Mouse (Mus musculus): ENCODE data around the gene Susd6.
"Not testable (repeated sequence)": the region's sequence is repeated elsewhere in the genome, so short reads cannot be mapped to it uniquely, and the experiment has no call there.

Susd6 gene

DNA sequence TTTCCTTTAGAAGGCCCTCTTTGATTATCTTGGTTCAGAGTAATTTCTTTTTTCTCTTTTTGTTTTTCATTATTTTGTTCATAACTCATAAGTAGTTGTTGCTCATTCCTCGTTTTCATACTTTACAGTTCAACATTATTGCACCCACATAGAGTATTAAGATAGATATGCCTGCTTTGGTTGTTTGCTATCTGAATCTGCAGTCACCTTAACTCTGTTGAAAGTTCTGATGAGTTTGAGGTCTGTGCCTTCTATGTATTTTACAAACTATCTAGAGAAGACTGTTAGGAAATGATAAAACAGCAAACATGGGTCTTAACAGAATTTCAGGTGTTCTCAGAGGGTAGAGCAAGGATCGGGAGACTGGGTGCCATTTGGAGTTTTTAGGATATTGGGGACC is 23.1 kb downstream of the Susd6 start:
- no peak for DNase-seq (ENCODE audit: low read depth, low spot score)

- DNase-seq (ENCODE audit: low read depth, low spot score), result no peak
These were observed 23.6 kb downstream of the Susd6 start for GRCm38 (mm10) chr12:80813872-80814271.

- DNase-seq (ENCODE audit: low read depth, low spot score), result no peak
These were observed 24.2 kb downstream of the Susd6 start for GRCm38 (mm10) chr12:80814529-80814928.

GRCm38 (mm10) chr12:80815298-80815697 is 25.0 kb downstream of the Susd6 start:
- no peak for DNase-seq (ENCODE audit: low read depth, low spot score)

DNA sequence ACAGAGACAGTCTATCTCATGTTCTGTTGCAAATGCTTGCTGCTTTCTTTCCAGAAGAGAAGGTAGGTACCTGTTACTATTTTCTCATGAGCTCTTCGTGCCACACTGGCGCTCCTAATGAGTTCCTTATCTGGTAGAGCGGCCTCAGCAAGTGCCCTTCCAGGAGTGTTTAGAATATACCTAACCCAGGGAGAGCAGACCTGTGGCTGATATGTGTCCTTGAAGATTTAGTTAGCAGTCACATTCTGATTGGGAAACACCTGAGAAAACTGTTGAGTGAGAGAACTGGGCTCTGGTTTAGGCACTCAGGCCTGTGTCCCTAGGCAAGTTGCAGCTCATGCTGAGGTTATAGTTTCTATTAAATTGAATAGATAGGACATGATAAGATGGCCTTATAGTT is 25.6 kb downstream of the Susd6 start:
- no peak for DNase-seq (ENCODE audit: low read depth, low spot score)

DNA sequence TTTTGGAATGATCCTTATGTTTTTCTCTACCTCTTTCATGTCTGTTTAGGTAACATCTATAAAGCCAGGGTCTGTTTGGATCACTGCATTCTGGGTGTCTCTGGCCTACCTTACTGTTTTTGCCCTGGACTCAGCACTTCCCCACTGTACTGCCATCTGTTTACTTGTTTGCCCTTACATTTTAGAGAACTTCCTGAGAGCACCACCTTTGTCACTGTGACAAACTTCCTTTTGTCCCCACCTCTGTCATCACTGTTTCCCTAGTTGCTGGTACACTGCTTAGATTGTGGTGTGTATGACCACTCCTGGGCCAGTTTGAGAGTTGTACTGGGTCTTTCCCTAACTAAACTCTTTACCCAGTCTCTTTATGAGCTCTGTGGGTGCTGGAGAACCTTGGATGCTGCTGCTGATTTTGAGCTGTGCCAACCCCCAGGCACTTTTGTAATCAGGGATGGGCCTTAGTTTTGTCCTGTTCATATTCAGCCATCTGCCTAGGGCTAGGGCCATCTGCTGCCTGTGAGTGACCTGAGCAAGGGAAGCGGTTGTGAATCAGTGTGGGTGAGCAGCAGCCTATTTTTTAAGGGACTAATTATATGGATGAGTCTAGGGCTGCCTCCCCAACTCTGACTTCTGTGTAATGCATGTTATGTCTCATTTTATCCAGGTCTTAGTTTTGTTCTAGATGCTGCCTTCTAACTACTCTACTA is 26.2 kb downstream of the Susd6 start:
- DNase-seq (ENCODE audit: low read depth, low spot score), result no peak

DNA sequence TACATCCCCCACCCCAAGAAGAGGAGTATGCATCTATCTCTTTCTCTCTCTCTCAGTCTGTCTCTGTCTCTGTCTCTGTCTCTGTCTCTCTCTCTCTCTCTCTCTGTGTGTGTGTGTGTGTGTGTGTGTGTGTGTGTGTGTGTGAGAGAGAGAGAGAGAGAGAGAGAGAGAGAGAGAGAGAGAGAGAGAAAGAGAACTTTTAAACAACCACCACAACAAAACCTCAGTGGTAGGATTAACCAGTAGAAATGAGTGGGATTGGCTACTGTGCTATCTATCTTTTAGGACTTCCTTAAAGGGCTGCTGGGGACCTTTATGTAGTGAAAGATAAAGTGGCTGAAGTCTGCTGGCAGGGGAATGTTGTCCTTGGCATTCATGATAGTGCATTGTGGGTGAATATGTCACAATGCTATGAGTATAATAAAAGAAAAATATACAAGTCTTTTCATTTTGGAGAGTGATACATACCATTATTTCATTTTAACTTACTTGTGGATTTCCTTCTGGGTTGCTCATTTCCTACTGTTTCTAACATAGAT is 27.5 kb downstream of the Susd6 start:
- DNase-seq (ENCODE audit: low read depth, low spot score), result no peak

DNA sequence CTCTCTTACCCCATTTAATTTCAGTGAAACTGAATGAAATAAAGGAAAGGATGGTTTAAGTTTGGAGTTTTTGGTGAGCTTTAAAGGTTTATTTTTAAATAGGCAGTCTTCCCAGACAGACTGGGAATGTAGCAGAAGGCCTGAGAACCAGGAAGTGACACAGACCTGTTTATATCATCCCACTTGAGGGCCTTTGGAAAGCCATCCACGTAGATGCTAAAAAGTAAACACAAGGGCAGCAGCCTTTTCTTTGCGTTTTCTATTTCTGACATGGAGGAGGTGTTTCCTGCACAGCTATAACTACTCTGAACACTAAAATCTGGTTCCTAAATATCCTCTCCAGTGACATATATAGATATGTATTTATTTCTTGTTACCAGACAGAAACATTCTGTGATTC is 28.7 kb downstream of the Susd6 start:
- not testable (repeated sequence) for DNase-seq (ENCODE audit: low read depth, low spot score)

DNA sequence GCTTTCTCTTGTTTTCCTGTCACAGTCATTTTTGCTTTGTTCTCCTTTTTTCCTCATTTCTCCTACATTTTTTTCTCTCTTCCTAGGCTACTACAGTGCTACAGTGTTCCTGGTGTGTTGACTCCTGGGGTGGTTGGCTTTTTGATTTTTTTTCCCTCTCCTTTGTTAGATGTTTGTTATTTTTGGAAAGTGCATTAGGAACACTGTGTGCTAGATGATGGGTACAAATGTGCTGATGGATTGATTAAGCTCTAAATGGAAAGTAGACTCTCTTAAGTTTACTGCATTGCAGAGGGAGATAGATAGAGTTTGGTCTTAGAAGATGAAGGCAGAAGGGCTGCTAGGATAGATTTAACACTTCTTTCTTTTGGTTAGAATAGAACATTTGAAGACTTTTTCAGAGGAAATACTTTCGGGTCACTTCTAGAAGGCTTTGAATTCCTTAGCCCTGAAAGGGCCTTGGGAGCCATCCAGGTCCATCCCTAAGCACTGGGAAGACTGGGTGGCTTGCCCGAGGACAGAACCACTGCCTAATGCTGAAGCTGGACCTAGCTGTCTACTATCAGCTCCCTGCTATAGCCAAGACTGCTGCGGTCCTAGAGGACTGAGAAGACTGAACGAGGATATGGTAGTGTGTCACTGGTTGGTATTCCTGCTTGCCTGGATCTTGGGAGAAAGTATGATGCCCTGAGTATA is 31.1 kb downstream of the Susd6 start:
- DNase-seq (ENCODE audit: low read depth, low spot score), result peak; percentile 42

DNA sequence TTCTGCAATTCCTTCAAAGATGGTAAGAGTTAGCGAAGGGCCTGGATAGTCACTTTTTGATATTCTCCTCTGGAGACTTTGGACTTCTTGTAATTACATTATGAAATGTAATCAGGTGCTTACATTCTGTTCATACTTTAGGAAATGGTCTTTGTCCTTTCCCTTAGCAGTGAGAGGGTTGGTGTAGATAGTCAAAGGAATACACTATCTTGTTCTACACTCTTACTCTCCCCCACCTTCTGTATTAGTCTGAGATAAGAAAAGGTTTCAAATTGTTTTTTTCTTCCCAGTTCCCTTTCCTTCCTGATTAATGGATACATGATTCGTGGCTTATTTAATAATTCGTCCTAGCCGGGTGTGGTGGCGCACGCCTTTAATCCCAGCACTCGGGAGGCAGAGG is 32.2 kb downstream of the Susd6 start:
- DNase-seq (ENCODE audit: low read depth, low spot score), result no peak

DNA sequence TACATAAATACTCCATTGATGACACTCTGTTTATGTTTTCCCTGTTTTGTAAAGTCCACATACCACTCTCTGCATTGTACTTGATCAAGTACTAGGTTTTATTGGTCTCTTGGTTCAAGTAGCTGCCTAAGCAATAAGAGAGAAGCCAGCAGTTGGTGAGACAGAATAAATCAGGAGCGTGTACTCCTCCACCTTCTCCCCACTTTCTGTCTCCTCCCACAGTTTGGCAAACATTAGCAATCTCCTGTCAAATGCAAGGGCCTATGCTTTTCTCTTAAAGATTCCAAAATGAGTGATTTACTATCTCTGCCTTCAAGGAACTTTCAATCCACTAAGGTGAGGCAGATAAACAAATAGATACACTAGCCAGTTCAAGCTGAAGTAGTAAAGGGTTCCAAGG is 33.9 kb downstream of the Susd6 start:
- no peak for DNase-seq (ENCODE audit: low read depth, low spot score)

GRCm38 (mm10) chr12:80826423-80826822 is 36.1 kb downstream of the Susd6 start:
- DNase-seq (ENCODE audit: low read depth, low spot score), result no peak

- DNase-seq (ENCODE audit: low read depth, low spot score), result peak; percentile 72
These were observed 37.2 kb downstream of the Susd6 start for GRCm38 (mm10) chr12:80827464-80828015.

DNA sequence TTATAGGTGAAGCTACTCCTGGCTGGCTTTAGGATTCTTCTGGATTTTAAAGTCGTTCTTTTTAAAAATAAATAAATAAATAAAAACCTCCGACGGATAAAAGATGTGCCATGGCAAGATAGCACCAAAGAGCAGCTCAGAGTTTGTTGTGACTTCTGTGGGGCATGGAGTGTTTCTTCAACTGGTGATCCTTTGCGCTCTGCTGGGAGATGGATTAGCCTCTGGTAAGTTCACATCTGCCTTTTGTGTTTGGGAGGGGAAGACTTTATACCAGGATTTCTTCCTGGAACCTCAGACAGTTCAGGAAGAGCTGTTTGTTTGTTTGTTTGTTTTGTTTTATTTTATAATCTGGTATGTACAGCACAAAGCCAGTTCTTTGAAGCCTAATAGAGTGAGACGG is 37.7 kb downstream of the Susd6 start:
- DNase-seq (ENCODE audit: low read depth, low spot score), result no peak

DNA sequence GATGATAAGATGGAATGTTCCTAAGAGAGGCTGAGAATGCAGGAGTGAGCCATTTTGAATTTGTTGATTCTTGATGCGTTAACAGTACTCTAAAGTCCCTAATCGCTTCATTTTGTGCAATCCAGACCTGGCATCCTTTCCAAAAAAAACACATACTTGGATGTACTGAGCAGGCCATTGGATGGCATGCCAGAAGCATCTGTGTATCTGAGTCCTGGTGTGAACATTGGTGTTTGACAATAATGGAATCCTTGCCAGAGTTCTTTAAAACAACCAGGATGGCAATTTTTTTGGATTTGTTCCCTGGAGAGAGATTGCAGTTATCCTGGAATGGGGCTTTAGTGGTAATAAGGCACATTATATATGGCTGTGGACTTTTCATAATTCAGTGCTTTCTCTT is 38.6 kb downstream of the Susd6 start:
- DNase-seq (ENCODE audit: low read depth, low spot score), result no peak

- no peak for DNase-seq (ENCODE audit: low read depth, low spot score)
These were observed 39.9 kb downstream of the Susd6 start for GRCm38 (mm10) chr12:80830211-80830610.

DNA sequence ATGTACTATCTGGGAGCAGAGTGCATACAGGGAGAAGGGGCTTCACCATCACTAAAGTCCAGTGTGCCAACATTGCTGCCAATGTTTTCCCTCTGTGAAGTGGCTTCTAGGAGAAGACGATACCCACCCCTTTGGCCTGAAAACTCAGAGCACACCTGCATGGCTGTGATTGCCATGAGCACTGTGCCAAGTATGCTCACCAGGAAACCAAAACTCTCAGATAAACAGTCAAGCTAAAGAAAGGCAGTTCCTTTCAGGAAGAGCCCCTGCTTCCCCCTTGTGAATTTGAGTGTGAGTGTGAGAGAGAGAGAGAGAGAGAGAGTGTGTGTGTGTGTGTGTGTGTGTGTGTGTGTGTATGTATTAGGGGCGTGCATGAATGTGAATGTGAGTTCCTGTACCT is 40.5 kb downstream of the Susd6 start:
- DNase-seq (ENCODE audit: low read depth, low spot score), result no peak

GRCm38 (mm10) chr12:80832313-80832712 is 42.0 kb downstream of the Susd6 start:
- no peak for DNase-seq (ENCODE audit: low read depth, low spot score)

GRCm38 (mm10) chr12:80833541-80833940 is 43.2 kb downstream of the Susd6 start:
- DNase-seq (ENCODE audit: low read depth, low spot score), result peak; percentile 43

DNA sequence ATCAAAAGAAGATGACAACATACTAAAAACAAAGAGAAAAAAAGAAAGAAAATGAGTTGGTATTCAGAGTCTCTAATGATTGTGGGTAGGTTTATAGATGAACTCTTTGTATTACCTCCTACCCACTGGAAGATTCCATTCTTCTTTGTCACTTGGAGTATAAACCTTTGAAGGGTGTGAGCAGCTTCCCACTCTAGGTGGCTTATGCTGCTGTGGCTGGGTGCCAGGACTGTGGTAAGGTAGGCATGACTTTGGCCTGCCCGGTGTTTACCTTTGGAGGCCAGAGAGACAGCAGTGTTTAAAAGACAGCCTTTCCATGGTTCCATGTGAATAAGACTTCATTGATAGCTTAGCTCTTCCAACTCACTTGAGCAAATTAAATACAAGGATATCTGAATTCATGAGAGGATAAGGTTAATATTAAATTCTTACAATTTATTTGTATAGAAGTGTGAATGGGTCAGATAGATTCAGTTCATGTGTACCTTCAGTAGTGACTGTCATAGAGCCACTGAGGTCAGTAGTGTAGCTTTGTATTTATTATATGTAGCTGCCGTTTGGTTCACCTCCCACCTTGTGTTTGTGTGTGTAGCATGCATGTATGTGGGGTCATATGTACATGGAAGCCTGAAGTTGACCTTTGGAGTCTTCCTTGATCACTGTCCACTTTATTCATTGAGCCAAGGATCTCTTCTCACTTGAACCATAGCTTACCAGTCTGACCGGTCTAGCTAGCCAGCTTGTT is 44.0 kb downstream of the Susd6 start:
- DNase-seq (ENCODE audit: low read depth, low spot score), result no peak

- DNase-seq (ENCODE audit: low read depth, low spot score), result no peak
These were observed 44.7 kb downstream of the Susd6 start for GRCm38 (mm10) chr12:80834901-80835570.

DNA sequence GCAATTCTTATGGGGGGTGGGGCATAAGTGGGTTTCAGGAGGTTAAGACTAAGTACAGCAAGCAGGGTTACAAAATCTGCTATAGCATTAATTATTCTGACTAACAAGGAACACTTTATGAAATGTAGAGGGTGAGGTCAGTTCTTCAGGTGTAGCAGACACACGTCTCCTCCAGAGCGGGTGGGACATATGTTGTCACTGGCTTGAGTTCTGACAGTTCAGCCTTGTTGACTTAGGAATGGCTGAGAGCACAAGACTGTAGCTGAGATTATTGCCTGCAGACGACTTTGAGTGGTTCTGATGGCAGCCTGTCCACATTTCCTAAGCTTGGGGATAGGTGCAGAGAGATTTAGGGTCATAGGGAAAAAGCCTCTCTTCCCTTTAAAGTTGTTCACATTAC is 47.3 kb downstream of the Susd6 start:
- DNase-seq (ENCODE audit: low read depth, low spot score), result no peak
